Mouse (Mus musculus) megakaryocyte, embryonic 14.5 days (primary cell): ENCODE results near the gene Sh3gl2. TPM values are rescaled to one million over a fixed set of nuclear protein-coding genes. Genes with fewer than 3 reads are reported as not detected.

ENCODE experiments used
- H3K27me3 ChIP-seq: replicated peaks from 2 replicates; pipeline ENCODE3; 2012; ENCODE audit warnings: inconsistent platforms
- H3K36me3 ChIP-seq: replicated peaks from 2 replicates; pipeline ENCODE3; 2012; ENCODE audit warnings: low read length, inconsistent platforms, mixed read lengths
- H3K4me1 ChIP-seq: 2 replicates; pipeline ENCODE4 v1.6.1; 2012; ENCODE audit warnings: inconsistent platforms
- H3K4me3 ChIP-seq: replicated peaks from 2 replicates; pipeline ENCODE3; 2012; ENCODE audit warnings: moderate library complexity, mild to moderate bottlenecking, inconsistent platforms
- H3K9me3 ChIP-seq: 2 replicates; pipeline ENCODE4 v1.6.1; 2012; ENCODE audit warnings: inconsistent platforms
- FLI1 ChIP-seq: IDR thresholded peaks from 2 replicates; pipeline ENCODE4 v1.6.1; 2012; ENCODE audit warnings: low read length, inconsistent platforms, mixed read lengths
- GATA1 ChIP-seq: IDR thresholded peaks from 3 replicates; pipeline ENCODE4 v1.6.1; 2012; ENCODE audit warnings: mixed read lengths, low read length, inconsistent platforms, borderline replicate concordance
- polyA plus RNA-seq: library from polyadenylated mRNA; stranded (reverse); fragments of >175 nt; gene quantifications from 2 replicates; pipeline ENCODE4 v1.2.3, GENCODE M21; 2012; ENCODE audit warnings: low replicate concordance; ENCODE audit not compliant: insufficient read depth

Sh3gl2 gene
- polyA plus RNA-seq, 1 experiment, result not detected

DNA sequence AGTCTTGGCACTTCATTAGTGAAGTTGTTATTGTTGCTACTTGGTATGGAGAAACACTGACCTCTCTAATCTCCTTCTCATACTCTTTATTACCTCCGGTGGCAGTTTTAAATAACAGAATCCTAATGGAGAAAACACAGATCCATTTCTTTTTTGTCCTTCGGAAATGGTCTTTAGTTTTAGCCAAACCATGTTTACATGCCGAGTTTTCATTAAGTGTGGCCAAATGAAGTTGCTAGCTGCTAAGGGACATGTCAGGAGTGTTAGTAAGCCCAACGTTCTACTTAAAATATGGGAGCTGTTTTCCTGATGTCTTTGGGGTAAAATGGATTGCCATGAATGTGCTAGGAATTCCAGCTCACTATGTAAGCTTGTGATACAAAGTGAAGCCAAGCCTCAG lies 86.4 kb downstream of the Sh3gl2 start:
- peaks cover 2% of the 10 kb centered on the region; the same call in 1 of the 2 replicates for H3K9me3 ChIP-seq
- no peaks in the 10 kb centered on the region for H3K36me3 ChIP-seq
- H3K4me1 ChIP-seq, result no peaks in the 10 kb centered on the region
- TF ChIP-seq GATA1 (no peak), FLI1 (no peak)
- no peak overlapping the region for H3K4me3 ChIP-seq
- no peaks in the 10 kb centered on the region for H3K27me3 ChIP-seq

GRCm38 (mm10) chr4:85293368-85293767 lies 88.4 kb downstream of the Sh3gl2 start:
- H3K36me3 ChIP-seq, result no peaks in the 10 kb centered on the region
- no peaks in the 10 kb centered on the region for H3K27me3 ChIP-seq
- no peak for TF ChIP-seq GATA1
- TF ChIP-seq FLI1, result no peak
- no peak overlapping the region for H3K4me3 ChIP-seq
- peaks cover 2% of the 10 kb centered on the region; the same call in 1 of the 2 replicates for H3K9me3 ChIP-seq
- no peaks in the 10 kb centered on the region for H3K4me1 ChIP-seq

DNA sequence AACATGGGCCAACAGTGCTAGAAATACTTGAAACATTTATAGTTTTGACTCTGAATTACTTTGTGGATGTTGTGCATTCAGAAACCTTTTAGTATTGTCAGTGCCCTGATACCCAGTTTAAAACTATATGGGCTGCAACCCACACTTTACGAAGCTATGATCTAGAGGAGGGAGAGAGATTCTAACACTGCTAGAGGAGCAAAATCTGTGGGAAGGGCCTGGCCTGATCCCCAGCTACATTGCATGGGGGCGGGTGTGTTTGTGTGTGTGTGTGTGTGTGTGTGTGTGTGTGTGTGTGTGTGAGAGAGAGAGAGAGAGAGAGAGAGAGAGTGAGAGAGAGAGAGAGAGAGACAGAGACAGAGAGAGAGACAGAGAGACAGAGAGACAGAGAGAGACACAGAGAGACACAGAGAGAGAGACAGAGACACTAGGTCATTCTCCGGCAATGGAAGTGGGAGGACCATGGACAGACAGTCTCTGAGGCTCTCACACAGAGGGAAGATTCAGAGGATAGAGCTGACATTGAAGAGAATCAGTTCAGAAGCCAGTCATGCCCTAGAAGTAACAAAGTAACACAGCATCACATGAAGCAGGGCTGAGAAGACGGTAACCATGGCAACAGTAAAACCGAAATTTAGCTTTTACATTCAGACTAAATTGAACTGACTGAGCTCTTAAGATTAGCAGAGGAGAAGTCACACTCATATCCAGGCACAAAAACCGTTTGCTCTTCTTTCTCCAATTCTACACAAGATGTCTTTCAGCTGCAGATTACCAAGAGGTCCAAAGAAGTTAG lies 95.9 kb downstream of the Sh3gl2 start:
- Histone ChIP-seq H3K27me3 (no peaks in the 10 kb centered on the region), H3K9me3 (no peaks in the 10 kb centered on the region), H3K4me3 (no peak overlapping the region), H3K4me1 (no peaks in the 10 kb centered on the region), H3K36me3 (no peaks in the 10 kb centered on the region)
- no peak for TF ChIP-seq GATA1
- no peak for TF ChIP-seq FLI1

- no peak overlapping the region for H3K4me3 ChIP-seq
- peaks cover 3% of the 10 kb centered on the region; the same call in 1 of the 2 replicates for H3K9me3 ChIP-seq
- H3K4me1 ChIP-seq, result no peaks in the 10 kb centered on the region
- TF ChIP-seq FLI1 (no peak), GATA1 (no peak)
- no peaks in the 10 kb centered on the region for H3K36me3 ChIP-seq
- no peaks in the 10 kb centered on the region for H3K27me3 ChIP-seq
Observed at GRCm38 (mm10) chr4:85305912-85306573, 101.1 kb downstream of the Sh3gl2 start.

DNA sequence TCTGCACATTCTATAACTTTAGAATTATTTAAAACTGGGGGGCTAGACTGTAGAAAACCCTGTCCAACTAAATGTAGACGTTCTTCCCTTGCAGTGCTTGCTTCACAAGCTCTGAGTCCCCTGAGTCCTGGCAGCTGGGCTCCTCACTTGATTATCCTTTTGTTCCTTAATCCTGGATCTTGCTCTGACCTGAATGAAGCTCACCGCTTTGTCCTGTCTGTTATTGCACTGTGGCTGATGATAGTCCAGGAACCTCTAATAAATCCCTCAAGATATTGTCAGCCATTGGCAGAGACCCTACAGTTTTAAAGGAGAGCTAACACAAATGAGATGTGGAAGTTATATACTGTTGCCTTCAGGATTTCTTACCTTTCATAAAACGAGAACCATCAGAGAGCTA lies 114.2 kb downstream of the Sh3gl2 start:
- TF ChIP-seq GATA1 (no peak), FLI1 (no peak)
- Histone ChIP-seq H3K4me3 (no peak overlapping the region), H3K36me3 (no peaks in the 10 kb centered on the region), H3K9me3 (peaks cover 6% of the 10 kb centered on the region; the same call in 1 of the 2 replicates), H3K27me3 (no peaks in the 10 kb centered on the region), H3K4me1 (no peaks in the 10 kb centered on the region)

- no peaks in the 10 kb centered on the region for H3K27me3 ChIP-seq
- 0 out of 2 replicates have a peak, but pooled peaks cover 5% of the 10 kb centered on the region for H3K9me3 ChIP-seq
- H3K36me3 ChIP-seq, result no peaks in the 10 kb centered on the region
Observed at GRCm38 (mm10) chr4:85325454-85325853, 120.5 kb downstream of the Sh3gl2 start.

DNA sequence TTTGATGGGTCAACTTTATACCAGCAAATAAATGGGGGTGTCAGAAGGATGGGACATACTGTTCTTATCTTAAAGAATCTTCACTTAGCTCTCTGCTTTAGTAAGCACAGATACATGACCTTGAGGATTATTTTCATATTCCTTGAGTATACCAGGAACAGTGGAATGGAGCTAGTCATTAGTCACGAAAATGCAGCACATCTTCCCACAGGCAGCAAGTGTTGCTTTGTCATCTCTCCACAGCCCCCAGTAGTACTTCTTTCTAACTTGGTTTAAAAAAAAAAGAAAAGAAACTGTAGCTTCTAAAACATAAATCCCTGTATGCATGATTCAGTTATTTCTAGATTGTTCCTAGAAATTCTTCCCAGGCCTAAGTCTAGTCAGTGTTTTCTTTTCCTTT lies 121.1 kb downstream of the Sh3gl2 start:
- no peak overlapping the region for H3K4me3 ChIP-seq
- H3K4me1 ChIP-seq, result no peaks in the 10 kb centered on the region
- H3K9me3 ChIP-seq, result 0 out of 2 replicates have a peak, but pooled peaks cover 5% of the 10 kb centered on the region
- H3K27me3 ChIP-seq, result no peaks in the 10 kb centered on the region
- no peaks in the 10 kb centered on the region for H3K36me3 ChIP-seq
- TF ChIP-seq GATA1 (no peak), FLI1 (no peak)

More at GRCm38 (mm10) chr4:85325454-85325853, 120.5 kb downstream of the Sh3gl2 start:
- Histone ChIP-seq H3K4me1 (no peaks in the 10 kb centered on the region), H3K4me3 (no peak overlapping the region)
- TF ChIP-seq FLI1, result no peak
- no peak for TF ChIP-seq GATA1

- H3K9me3 ChIP-seq, result no peaks in the 10 kb centered on the region
- TF ChIP-seq GATA1 (no peak), FLI1 (no peak)
Observed at GRCm38 (mm10) chr4:85334688-85335200, 129.8 kb downstream of the Sh3gl2 start.

GRCm38 (mm10) chr4:85336356-85336755 lies 131.4 kb downstream of the Sh3gl2 start:
- H3K9me3 ChIP-seq, result no peaks in the 10 kb centered on the region
- H3K4me3 ChIP-seq, result no peak overlapping the region
- no peaks in the 10 kb centered on the region for H3K4me1 ChIP-seq
- no peaks in the 10 kb centered on the region for H3K27me3 ChIP-seq
- H3K36me3 ChIP-seq, result no peaks in the 10 kb centered on the region
- TF ChIP-seq GATA1 (no peak), FLI1 (no peak)

More at GRCm38 (mm10) chr4:85334688-85335200, 129.8 kb downstream of the Sh3gl2 start:
- Histone ChIP-seq H3K27me3 (no peaks in the 10 kb centered on the region), H3K4me1 (no peaks in the 10 kb centered on the region), H3K4me3 (no peak overlapping the region), H3K36me3 (no peaks in the 10 kb centered on the region)

DNA sequence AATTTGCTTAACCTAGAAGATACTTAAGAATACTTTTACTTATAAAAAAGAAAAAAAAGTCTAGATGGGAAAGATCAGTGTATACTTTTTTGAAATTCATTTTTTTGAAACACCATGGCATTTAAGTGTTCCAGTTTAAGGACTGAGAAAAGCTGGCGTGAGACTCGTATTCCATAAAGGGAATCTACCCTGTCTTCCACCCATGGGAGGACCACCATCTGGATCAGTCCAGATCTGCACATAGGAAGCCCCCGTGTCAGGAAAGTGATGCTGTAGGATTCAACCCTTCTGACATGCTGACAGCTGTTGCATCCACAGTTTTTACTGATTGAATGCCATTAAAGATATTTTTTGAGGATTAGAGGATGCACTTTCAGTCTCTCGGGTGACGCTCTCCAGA lies 134.2 kb downstream of the Sh3gl2 start:
- Histone ChIP-seq H3K36me3 (no peaks in the 10 kb centered on the region), H3K4me1 (no peaks in the 10 kb centered on the region), H3K27me3 (no peaks in the 10 kb centered on the region), H3K9me3 (no peaks in the 10 kb centered on the region), H3K4me3 (no peak overlapping the region)
- TF ChIP-seq GATA1 (no peak), FLI1 (no peak)
